Comparison of ENCODE assay signal across 8 mouse cellular contexts in genomic region chr5:38560586-38561425, GRCm38 (mm10). TPM values are rescaled to one million over a fixed set of nuclear protein-coding genes. Genes with fewer than 3 reads are reported as not detected.
DNase-seq lines count a peak whose midpoint lies in the region; ATAC-seq and TF ChIP-seq lines count a peak whose summit lies in the region.

No protein-coding gene starts in this region.

- peaks cover 15% of the 10 kb centered on the region; the same call in 1 of the 2 replicates for H3K36me3 ChIP-seq in midbrain, postnatal 0 days (ENCODE audit: insufficient read depth, low read length)
- H3K36me3 ChIP-seq in testis, adult 2 months (ENCODE audit: control insufficient read depth, insufficient read depth, low read length), result no peaks in the 10 kb centered on the region

- peak overlapping the region; percentile 78 for H3K4me3 ChIP-seq in midbrain, postnatal 0 days (ENCODE audit: low read depth, low read length)
- H3K4me3 ChIP-seq in testis, adult 2 months (ENCODE audit: control insufficient read depth, low read depth, low read length), result peak overlapping the region; percentile 92

- TF ChIP-seq CTCF in midbrain, postnatal 0 days (IDR thresholded peaks at IDR 0.05), result no peak
- TF ChIP-seq CTCF in testis, adult 2 months (IDR thresholded peaks at IDR 0.05; ENCODE audit: control insufficient read depth, insufficient read depth, insufficient replicate concordance, low read depth, low read length), result no peak

- H3K9ac ChIP-seq in midbrain, postnatal 0 days (replicated peaks; ENCODE audit: low read length, poor library complexity, severe bottlenecking), result peak overlapping the region; percentile 96

- H3K4me1 ChIP-seq in midbrain, postnatal 0 days (ENCODE audit: insufficient read depth, low read length), result peaks cover 12% of the 10 kb centered on the region
- peaks cover 4% of the 10 kb centered on the region for H3K4me1 ChIP-seq in testis, adult 2 months (ENCODE audit: control insufficient read depth, insufficient read depth, low read length)

- TF ChIP-seq POLR2A in testis, adult 2 months (IDR thresholded peaks at IDR 0.05; ENCODE audit: control insufficient read depth, low read depth, low read length), result no peak

- H3K9me3 ChIP-seq in midbrain, postnatal 0 days (ENCODE audit: low read length), result no peaks in the 10 kb centered on the region

- H3K4me2 ChIP-seq in midbrain, postnatal 0 days (ENCODE audit: low read depth, low read length, poor library complexity, severe bottlenecking), result peak overlapping the region; percentile 92

- WGBS in midbrain, postnatal 0 days, result under 1% methylated on average over 31 of the region's 41 CpGs

- DNase-seq in 3T3-L1 (ENCODE audit: low read depth, low spot score) (peak; percentile 72), R1 (ENCODE audit: low read depth, low spot score) (peak; percentile 75), liver (peak; percentile 73)
- peak; percentile 44 to 48 for DNase-seq in cerebellum, postnatal 36 days
- DNase-seq in gastrocnemius, postnatal 25 days, result peak; percentile 38
- DNase-seq in midbrain, postnatal 0 days (ENCODE audit: low spot score), result no peak

- H3K27ac ChIP-seq in midbrain, postnatal 0 days (ENCODE audit: low read depth, low read length), result peak overlapping the region; percentile 86
- H3K27ac ChIP-seq in testis, adult 2 months (ENCODE audit: control insufficient read depth, insufficient read depth, low read depth, low read length), result peak overlapping the region; percentile 51

- H3K27me3 ChIP-seq in midbrain, postnatal 0 days (ENCODE audit: insufficient read depth, low read length), result no peaks in the 10 kb centered on the region
- no peaks in the 10 kb centered on the region for H3K27me3 ChIP-seq in testis, adult 2 months (ENCODE audit: control insufficient read depth, insufficient read depth, low read length)

- ATAC-seq in inflammation-experienced regulatory T-cells, adult 6 months, result peak; percentile 58
- peak; percentile 55 for ATAC-seq in midbrain, postnatal 0 days (ENCODE audit: low FRiP score)

RNA-seq across cellular contexts. Expression of gene Wdr1, which starts 2.2 kb away (rescaled TPM):
- 10 to 100 TPM; 62.8 to 73.4 TPM for total RNA-seq in gastrocnemius, postnatal 25 days (2021)
- polyA plus RNA-seq in inflammation-experienced regulatory T-cells, adult 6 months (2017; shearing (Covaris generic)), result 100 to 1,000 TPM; 339 to 508 (median 369) TPM
- 253 and 266 TPM in 2 replicates for total RNA-seq in midbrain, postnatal 0 days (2014; rRNA removed)
- 203 and 207 TPM in 2 replicates for polyA plus RNA-seq in midbrain, postnatal 0 days (2015; fragmentation: Nextera tagmentation; extraction: Ambion mirVana)
- 95.4 and 113 TPM in 2 replicates for polyA plus RNA-seq in testis, adult 2 months (2012; rRNA removed)

RNA-seq across cellular contexts. Expression of gene Slc2a9, which starts 57.9 kb away (rescaled TPM):
- under 1 TPM; 0.10 to 0.43 TPM for total RNA-seq in gastrocnemius, postnatal 25 days (2021)
- 10 to 100 TPM in 1 of 3 experiments, 1 to 10 TPM in 2; 7.6 to 10.5 (median 8.7) TPM for polyA plus RNA-seq in inflammation-experienced regulatory T-cells, adult 6 months (2017; shearing (Covaris generic))
- 1.3 and 3.4 TPM in 2 replicates for total RNA-seq in midbrain, postnatal 0 days (2014; rRNA removed)
- polyA plus RNA-seq in midbrain, postnatal 0 days (2015; fragmentation: Nextera tagmentation; extraction: Ambion mirVana), result 0.44 and 0.93 TPM in 2 replicates
- 0.19 and 0.43 TPM in 2 replicates for polyA plus RNA-seq in testis, adult 2 months (2012; rRNA removed)
